Mouse (Mus musculus) liver, adult 2 months (tissue): ENCODE measurements around the gene Prkch.

Experiments used
- CTCF ChIP-seq: fragments of 200-500 bp; IDR thresholded peaks from 2 replicates; pipeline ENCODE4 v1.5.1; 2011; ENCODE audit warnings: low read depth, low read length, control low read depth
- POLR2A ChIP-seq: fragments of 200-500 bp; IDR thresholded peaks from 2 replicates; pipeline ENCODE4 v1.6.1; 2011; ENCODE audit warnings: low read length, control low read depth; ENCODE audit not compliant: insufficient read depth; ENCODE audit errors: extremely low read depth

DNA sequence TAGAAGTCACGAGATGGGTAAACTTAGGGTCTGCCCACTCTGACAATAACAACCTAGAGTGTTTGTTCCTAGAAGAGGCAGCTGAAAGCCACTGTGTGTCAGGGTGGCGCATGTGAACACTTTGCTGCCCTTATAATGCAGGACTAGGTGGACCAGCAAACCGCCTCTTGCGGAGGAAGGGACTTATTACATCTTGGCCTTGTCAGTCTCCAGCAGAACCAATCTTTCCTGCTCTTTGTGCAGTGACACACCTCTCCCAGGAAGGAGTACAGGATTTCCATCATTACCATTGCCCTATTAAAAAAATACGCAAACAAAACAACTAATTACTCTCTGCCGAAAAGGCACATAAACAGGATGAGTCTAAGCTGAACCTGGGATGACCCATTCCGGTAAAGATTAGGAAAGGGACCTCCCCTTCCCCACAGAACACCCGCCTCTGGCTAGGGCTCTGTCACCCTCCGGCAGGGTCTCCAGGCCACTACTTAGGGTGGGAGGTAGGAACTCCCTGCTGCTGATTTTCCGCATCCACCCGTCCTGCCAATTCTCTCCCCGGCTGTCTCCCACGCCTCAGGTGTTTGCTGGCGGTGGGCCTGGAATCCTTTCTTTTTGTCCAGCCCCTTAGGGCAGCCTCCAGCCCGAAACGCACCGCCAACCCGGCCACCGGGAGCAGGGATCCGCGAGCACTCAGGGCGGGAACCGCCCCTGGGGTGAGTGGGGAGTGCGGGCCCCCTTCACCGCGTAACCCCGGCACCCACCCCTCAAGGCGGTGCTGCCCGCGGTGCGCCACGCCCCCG lies 585 bp upstream of the Prkch start:
- no peak for TF ChIP-seq POLR2A
- TF ChIP-seq CTCF = no peak
